Mouse (Mus musculus) olfactory bulb, adult 2 months (tissue): ENCODE measurements around the gene Lpcat2. TPM values are rescaled to one million over a fixed set of nuclear protein-coding genes. Genes with fewer than 3 reads are reported as not detected.

Experiments
- H3K27ac ChIP-seq: fragments of 200-500 bp; 2 replicates; pipeline ENCODE4 v1.5.1; 2012; ENCODE audit warnings: low read depth, low read length; ENCODE audit not compliant: insufficient read depth
- H3K4me1 ChIP-seq: fragments of 200-500 bp; 2 replicates; pipeline ENCODE4 v1.6.1; 2012; ENCODE audit warnings: low read length; ENCODE audit not compliant: control insufficient read depth, insufficient read depth
- H3K4me3 ChIP-seq: fragments of 200-500 bp; 2 replicates; pipeline ENCODE4 v1.5.1; 2012; ENCODE audit warnings: mild to moderate bottlenecking, low read depth, low read length, moderate library complexity; ENCODE audit not compliant: insufficient read depth
- CTCF ChIP-seq: fragments of 200-500 bp; IDR thresholded peaks from 2 replicates; pipeline ENCODE4 v1.5.1; 2012; ENCODE audit warnings: low read depth, mild to moderate bottlenecking, low read length, moderate library complexity; ENCODE audit not compliant: insufficient read depth
- POLR2A ChIP-seq: fragments of 200-500 bp; IDR thresholded peaks from 2 replicates; pipeline ENCODE4 v1.6.1; 2012; ENCODE audit warnings: mild to moderate bottlenecking, low read depth, low read length, moderate library complexity; ENCODE audit not compliant: insufficient read depth
- WGBS: fragments of 180-500 bp; shearing (Covaris S2); methylation state at CpG from one replicate; pipeline ENCODE4 v1.1.7; 2018; 5-methylcytosine and 5-hydroxymethylcytosine counted together
- polyA plus RNA-seq: library from polyadenylated mRNA; stranded (reverse); fragments of >200 nt; gene quantifications from 2 replicates; pipeline ENCODE4 v1.2.4, GENCODE M21; 2012; ENCODE audit warnings: low replicate concordance; ENCODE audit not compliant: missing spikeins, insufficient read depth, insufficient read length

Gene Lpcat2
- polyA plus RNA-seq, 1 experiment = not detected

DNA sequence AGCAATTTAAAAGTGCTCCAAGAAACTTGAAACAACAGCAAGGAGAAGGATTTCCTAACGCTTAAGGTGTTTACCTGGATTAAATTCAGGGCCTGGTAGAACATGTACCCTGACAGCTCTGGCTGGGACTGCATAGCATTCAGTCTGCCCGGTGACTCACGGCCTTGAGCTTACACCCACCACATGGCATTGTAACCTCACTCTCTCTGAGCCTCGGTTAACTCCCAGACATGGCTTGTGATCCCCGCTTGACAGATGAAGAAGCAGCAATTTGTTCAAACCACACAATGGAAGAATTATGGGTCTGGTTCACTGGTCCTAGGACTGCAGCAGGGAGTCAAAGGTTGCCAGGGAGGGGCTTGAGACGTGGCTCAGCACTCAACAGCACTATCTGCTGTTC lies 5.9 kb upstream of the Lpcat2 start:
- H3K4me1 ChIP-seq = peaks cover 17% of the 10 kb centered on the region
- 52% methylated on average over 6 of the region's 6 CpGs for WGBS
- TF ChIP-seq CTCF (no peak), POLR2A (no peak)
- H3K27ac ChIP-seq = no peak overlapping the region
- no peak overlapping the region for H3K4me3 ChIP-seq

DNA sequence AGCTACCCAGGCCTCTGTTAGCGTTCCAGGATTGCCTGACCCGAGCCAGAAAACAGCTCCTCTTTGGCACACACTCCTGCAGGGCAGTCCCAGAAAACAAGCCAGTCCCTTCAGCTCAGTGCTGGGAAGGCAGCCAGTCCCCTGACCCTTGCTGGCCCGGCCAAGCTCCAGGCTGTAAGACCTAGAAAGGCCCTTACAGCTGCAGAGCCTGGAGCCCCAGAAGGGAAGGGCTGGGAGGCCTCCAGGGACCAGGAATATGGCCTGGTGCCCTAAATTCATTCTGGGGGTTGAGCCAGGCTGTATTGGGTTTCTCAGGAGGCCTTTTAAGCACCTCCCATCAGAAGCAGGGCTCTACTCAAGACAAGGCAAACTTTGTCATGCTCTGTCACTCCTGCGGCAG lies 4.9 kb upstream of the Lpcat2 start:
- no peak overlapping the region for H3K4me3 ChIP-seq
- TF ChIP-seq POLR2A (no peak), CTCF (no peak)
- peaks cover 20% of the 10 kb centered on the region for H3K4me1 ChIP-seq
- H3K27ac ChIP-seq = no peak overlapping the region
- WGBS = 69% methylated on average over 4 of the region's 4 CpGs

DNA sequence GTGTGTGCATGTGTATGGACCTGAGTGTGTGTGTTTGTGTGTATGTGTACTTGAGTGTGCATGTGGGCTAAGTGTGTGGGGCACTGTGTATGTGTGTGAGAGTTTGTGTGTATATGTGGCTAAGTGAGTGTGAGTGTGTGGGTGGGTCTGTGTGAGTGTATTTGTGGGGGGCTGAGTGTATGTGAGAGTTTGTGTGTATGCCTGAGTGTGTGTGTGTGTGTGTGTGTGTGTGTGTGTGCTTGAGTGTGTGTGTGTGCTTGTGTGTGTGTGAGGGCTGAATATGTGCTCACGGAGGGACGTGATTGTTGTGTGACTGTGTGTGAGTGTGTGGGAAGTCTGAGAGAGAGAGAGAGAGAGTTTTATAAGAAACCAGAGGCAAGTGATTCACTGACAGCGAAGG lies 3.8 kb upstream of the Lpcat2 start:
- Histone ChIP-seq H3K4me3 (no peak overlapping the region), H3K27ac (no peak overlapping the region), H3K4me1 (peaks cover 25% of the 10 kb centered on the region)
- TF ChIP-seq CTCF (no peak), POLR2A (no peak)
- WGBS = 93% methylated on average over 3 of the region's 3 CpGs

DNA sequence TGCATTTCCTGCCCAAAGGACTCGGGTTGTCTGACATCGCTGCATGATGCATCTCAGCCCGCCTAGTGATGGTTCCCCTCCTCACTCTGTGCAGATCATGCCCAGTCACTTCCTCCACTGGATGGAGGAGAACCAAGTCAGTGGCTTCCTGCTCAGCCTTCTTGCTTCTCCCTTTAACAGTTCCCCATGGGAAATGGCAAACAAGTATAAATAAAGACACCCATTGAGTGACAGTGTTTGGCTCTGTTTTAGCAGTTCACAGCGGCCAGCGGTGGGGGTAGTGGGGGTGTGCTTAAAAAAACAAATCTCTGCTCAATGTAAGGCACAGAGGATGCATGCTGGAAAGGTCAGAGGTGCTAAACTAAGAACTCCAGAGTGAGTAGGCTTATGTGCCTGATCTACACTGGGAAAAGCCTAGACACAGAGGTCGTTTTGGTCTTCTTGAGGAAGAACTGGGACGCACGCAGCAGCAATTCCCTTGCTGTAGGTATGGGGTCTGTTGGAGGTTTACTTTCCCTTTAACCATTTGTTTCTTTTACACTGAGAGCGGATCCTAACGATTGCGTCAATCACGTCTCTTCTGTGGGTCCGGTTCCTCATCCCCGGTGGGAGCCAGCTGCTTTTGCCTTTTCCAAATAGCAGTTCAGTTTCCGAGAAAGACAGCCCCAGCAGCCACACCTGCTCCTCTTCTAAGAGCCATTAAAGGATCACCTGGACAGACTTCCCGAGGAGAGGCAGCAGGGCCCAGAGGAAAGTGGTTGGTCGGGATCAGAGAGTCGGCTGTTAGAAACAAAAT lies 1.8 kb upstream of the Lpcat2 start:
- no peak overlapping the region for H3K4me3 ChIP-seq
- H3K4me1 ChIP-seq = peaks cover 18% of the 10 kb centered on the region
- TF ChIP-seq POLR2A (no peak), CTCF (no peak)
- no peak overlapping the region for H3K27ac ChIP-seq
- WGBS = 73% methylated on average over 18 of the region's 18 CpGs

DNA sequence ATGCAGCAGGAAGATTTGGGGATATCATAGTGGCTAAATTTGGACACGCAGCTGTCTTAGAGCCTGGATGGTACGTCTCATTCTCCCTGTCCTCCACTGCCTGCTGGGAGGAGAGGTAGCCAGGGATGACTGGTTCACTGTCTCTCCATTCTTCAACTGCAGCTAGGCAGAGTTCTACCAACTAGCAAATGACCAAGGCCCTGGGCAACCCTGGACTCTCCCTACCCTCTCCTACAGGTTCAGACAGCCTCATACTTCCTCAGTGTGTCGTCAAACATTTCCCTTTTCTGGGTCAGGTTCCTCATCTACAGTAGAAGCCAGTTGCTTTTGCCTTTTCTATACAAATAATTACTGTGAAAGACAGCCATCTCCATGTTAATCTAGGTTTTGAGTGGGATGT lies 466 bp upstream of the Lpcat2 start:
- H3K4me1 ChIP-seq = peaks cover 15% of the 10 kb centered on the region
- WGBS = 91% methylated on average over 3 of the region's 3 CpGs
- H3K27ac ChIP-seq = no peak overlapping the region
- TF ChIP-seq CTCF (no peak), POLR2A (no peak)
- H3K4me3 ChIP-seq = no peak overlapping the region

DNA sequence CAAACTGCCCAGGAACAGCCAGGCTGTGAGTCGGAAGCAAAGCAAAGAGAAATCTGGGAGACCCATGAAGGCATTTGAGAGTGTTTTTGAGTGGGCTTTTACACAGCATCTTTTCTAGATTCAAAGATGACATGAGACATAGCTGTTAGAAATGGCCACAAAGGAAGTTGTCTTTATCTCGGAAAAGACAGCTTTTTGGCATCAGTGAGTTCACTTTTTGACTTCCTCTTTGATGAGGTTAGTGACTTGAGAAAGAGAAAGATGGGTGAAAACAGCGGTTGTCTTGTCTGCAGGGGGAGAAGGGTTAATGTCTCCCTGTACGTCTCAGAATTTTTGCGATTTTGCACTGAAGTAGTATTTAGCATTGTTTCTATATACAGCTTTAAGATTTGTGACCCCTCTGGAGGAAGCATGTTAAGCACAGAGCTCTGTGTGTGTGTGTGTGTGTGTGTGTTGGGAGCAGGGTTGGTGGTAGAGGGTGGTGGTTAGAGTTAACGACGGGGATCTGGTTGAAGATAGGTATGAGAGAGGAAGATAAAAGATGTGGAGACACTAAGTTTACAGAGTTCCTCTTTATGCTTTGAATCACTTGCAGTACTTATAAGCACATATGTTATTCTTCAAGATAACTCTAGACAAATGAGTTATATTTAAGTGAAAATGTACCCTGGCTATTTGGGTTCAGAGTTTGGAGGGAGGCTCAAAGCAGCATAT lies 1.3 kb downstream of the Lpcat2 start:
- TF ChIP-seq POLR2A (no peak), CTCF (no peak)
- WGBS = 92% methylated on average over 7 of the region's 7 CpGs
- Histone ChIP-seq H3K4me3 (no peak overlapping the region; the same call in 1 of the 2 replicates), H3K27ac (no peak overlapping the region), H3K4me1 (peaks cover 13% of the 10 kb centered on the region)

DNA sequence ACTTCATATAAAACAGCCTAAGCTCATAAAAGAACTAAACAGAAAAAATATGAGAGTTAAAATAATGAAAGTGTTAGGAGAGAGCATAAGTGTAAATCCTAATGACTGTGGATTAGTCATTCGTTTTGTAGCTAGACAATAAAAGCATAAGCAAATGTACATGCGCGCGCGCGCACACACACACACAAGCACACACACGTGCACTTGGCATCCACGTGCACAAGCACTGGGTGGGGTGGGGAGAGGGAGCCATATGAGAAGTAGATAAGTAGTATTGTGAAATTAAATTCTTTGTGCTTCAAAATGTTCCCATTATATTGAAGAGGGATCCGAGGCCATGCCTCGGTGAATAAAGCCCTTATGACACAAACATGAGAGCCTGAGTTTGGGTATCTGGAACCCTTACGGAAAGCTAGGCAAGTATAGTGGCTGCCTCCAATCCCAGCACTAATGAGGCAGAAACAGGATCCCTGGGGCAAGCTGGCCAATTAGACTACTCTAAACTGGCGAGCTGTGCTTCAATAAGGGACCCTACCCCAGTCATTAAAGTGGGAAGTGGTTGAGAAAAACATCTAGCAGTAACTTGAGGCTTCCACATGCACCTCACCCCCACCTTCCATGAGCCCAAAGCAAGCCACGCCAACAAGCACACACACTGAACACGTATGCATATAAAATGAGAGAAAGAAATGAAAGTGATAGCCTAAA lies 3.5 kb downstream of the Lpcat2 start:
- TF ChIP-seq CTCF (no peak), POLR2A (no peak)
- WGBS = 79% methylated on average over 14 of the region's 14 CpGs
- no peak overlapping the region for H3K27ac ChIP-seq
- peaks cover 9% of the 10 kb centered on the region for H3K4me1 ChIP-seq
- no peak overlapping the region for H3K4me3 ChIP-seq

DNA sequence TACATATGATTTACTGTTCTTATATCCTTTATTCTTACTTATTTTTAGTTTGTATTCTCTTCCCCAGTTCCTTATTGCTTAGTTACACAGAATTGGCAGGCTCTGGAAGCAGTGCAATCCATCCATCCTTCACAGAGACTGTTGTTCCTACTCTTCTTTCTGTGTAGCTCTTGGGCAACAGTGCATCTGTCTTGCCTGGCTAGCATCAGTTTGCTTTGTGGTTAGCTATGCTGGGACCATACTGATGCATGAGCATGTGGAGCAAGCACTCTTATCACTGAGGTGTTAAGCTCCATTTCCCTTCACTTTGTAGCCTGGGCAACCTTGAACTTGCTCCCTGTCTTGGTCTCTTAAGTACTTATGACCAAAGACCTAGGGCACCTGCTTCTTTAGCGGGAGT lies 6.8 kb downstream of the Lpcat2 start:
- WGBS = 89% methylated on average over 1 of the region's 1 CpGs
- no peak overlapping the region for H3K4me3 ChIP-seq
- no peaks in the 10 kb centered on the region for H3K4me1 ChIP-seq
- TF ChIP-seq POLR2A = no peak
- no peak for TF ChIP-seq CTCF
- no peak overlapping the region for H3K27ac ChIP-seq

DNA sequence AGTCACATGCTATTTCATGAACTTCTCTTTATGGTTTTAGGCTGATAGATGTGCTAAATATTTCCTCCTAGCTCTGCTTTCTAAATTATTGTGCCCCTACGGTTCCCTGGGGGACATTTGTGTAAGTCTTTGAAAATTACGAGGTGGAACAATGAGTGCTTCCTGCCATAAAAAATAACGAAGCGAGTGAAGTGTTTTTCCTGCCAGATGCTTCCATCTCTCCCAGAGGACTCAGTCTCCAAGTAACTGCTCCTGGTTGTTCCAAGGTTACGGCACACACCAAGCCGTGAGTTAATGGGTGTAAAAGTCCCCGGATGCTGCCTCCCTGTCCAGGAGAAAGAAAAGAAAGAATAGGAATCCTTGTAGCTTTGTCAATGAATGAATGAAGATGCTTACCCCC lies 15.1 kb downstream of the Lpcat2 start:
- Histone ChIP-seq H3K4me3 (no peak overlapping the region), H3K27ac (no peak overlapping the region), H3K4me1 (no peaks in the 10 kb centered on the region)
- TF ChIP-seq CTCF (no peak), POLR2A (no peak)
- WGBS = 51% methylated on average over 7 of the region's 7 CpGs
